Mouse (Mus musculus) liver, embryonic 12.5 days (tissue): ENCODE data around the gene Med22. TPM values are rescaled to one million over a fixed set of nuclear protein-coding genes. Genes with fewer than 3 reads are reported as not detected.
A peak's percentile ranks its signal among the peaks of the same experiment; 100 is the strongest.

Source experiments
- ATAC-seq: fragments of 200-750 bp; cut with Nextera tagmentation; 2 replicates; pipeline ENCODE4 v1.8.0; 2017; ENCODE audit warnings: moderate number of reproducible peaks, mild to moderate bottlenecking, moderate library complexity
- H3K27ac ChIP-seq: fragments of 300-500 bp; sonication (generic); 2 replicates; pipeline ENCODE4 v1.5.1; 2016; ENCODE audit warnings: mild to moderate bottlenecking
- H3K27me3 ChIP-seq: fragments of 300-500 bp; sonication (generic); replicated peaks from 2 replicates; pipeline ENCODE4 v1.6.1; 2016; ENCODE audit warnings: mild to moderate bottlenecking, moderate library complexity
- H3K36me3 ChIP-seq: fragments of 300-500 bp; sonication (generic); 2 replicates; pipeline ENCODE4 v1.6.1; 2016; ENCODE audit warnings: mild to moderate bottlenecking, moderate library complexity
- H3K4me1 ChIP-seq: fragments of 300-500 bp; sonication (generic); 2 replicates; pipeline ENCODE4 v1.6.1; 2016
- H3K4me2 ChIP-seq: fragments of 300-500 bp; sonication (generic); 2 replicates; pipeline ENCODE4 v1.6.1; 2016; ENCODE audit warnings: mild to moderate bottlenecking, moderate library complexity
- H3K4me3 ChIP-seq: fragments of 300-500 bp; sonication (generic); 2 replicates; pipeline ENCODE4 v1.5.1; 2016; ENCODE audit warnings: mild to moderate bottlenecking, moderate library complexity
- H3K9ac ChIP-seq: fragments of 300-500 bp; sonication (generic); 2 replicates; pipeline ENCODE4 v1.6.1; 2016; ENCODE audit warnings: mild to moderate bottlenecking, moderate library complexity
- H3K9me3 ChIP-seq: fragments of 300-500 bp; sonication (generic); replicated peaks from 2 replicates; pipeline ENCODE4 v1.6.1; 2016; ENCODE audit warnings: mild to moderate bottlenecking, moderate library complexity
- WGBS: fragments of 180-500 bp; shearing (Covaris S2); methylation state at CpG from one replicate; pipeline ENCODE4 v1.1.7; 2016; ENCODE audit not compliant: insufficient replicate concordance; 5-methylcytosine and 5-hydroxymethylcytosine counted together
- polyA plus RNA-seq: library from polyadenylated mRNA; unstranded; fragments of >200 nt; fragmentation: Nextera tagmentation; extraction: Ambion mirVana; gene quantifications from 2 replicates; pipeline ENCODE4 v1.2.1, GENCODE M21; 2016

Med22 gene
- polyA plus RNA-seq, 1 experiment from 2014 or later = 32.1 TPM

GRCm38 (mm10) chr2:26935286-26935685 lies 24.8 kb upstream of the Med22 start:
- no peak overlapping the region; the same call in 1 of the 2 replicates for H3K27ac ChIP-seq
- no peaks in the 10 kb centered on the region for H3K9me3 ChIP-seq
- 18% methylated on average over 2 of the region's 2 CpGs for WGBS
- no peaks in the 10 kb centered on the region for H3K27me3 ChIP-seq
- no peak overlapping the region for H3K4me3 ChIP-seq
- peaks cover 46% of the 10 kb centered on the region for H3K4me1 ChIP-seq
- ATAC-seq = no peak
- H3K36me3 ChIP-seq = peaks cover 17% of the 10 kb centered on the region
- H3K9ac ChIP-seq = no peak overlapping the region
- no peak overlapping the region for H3K4me2 ChIP-seq

GRCm38 (mm10) chr2:26933304-26934055 lies 23.0 kb upstream of the Med22 start, which contains the start of the genes Surf4 and Stkld1:
Surf4 (minus strand) TSS chr2:26933928.
Stkld1 (plus strand) TSS chr2:26934047.
- H3K4me1 ChIP-seq = peaks cover 63% of the 10 kb centered on the region
- H3K27ac ChIP-seq = peak within 1 kb of the TSS; percentile 88
- peak within 1 kb of the TSS; percentile 92 for H3K4me2 ChIP-seq
- H3K4me3 ChIP-seq = peak within 1 kb of the TSS; percentile 95
- H3K9ac ChIP-seq = peak within 1 kb of the TSS; percentile 98
- peaks cover 33% of the 10 kb centered on the region for H3K36me3 ChIP-seq
- no peaks in the 10 kb centered on the region for H3K27me3 ChIP-seq
- WGBS = under 1% methylated on average over 53 of the region's 70 CpGs
- no peaks in the 10 kb centered on the region for H3K9me3 ChIP-seq
- peak; percentile 94 for ATAC-seq

- Histone ChIP-seq H3K9me3 (no peaks in the 10 kb centered on the region), H3K36me3 (peaks cover 41% of the 10 kb centered on the region), H3K27me3 (no peaks in the 10 kb centered on the region), H3K4me2 (peak overlapping the region; percentile 92), H3K4me3 (peak overlapping the region; percentile 95), H3K27ac (peak overlapping the region; percentile 88), H3K9ac (peak overlapping the region; percentile 98), H3K4me1 (peaks cover 71% of the 10 kb centered on the region)
- peak; percentile 24 for ATAC-seq
- WGBS = 4% methylated on average over 49 of the region's 49 CpGs
These were observed 22.2 kb upstream of the Med22 start for GRCm38 (mm10) chr2:26932473-26933303.

GRCm38 (mm10) chr2:26930390-26930789 lies 19.9 kb upstream of the Med22 start:
- ATAC-seq = no peak
- H3K9ac ChIP-seq = peak overlapping the region; percentile 98; the same call in 1 of the 2 replicates
- H3K4me2 ChIP-seq = peak overlapping the region; percentile 24

GRCm38 (mm10) chr2:26927745-26928476 lies 17.4 kb upstream of the Med22 start:
- no peak for ATAC-seq

More at GRCm38 (mm10) chr2:26930390-26930789, 19.9 kb upstream of the Med22 start:
- H3K9me3 ChIP-seq = no peaks in the 10 kb centered on the region
- no peak overlapping the region for H3K4me3 ChIP-seq
- peaks cover 64% of the 10 kb centered on the region for H3K36me3 ChIP-seq
- 35% methylated on average over 1 of the region's 1 CpGs for WGBS
- no peaks in the 10 kb centered on the region for H3K27me3 ChIP-seq
- peaks cover 59% of the 10 kb centered on the region for H3K4me1 ChIP-seq
- 0 out of 2 replicates have a peak overlapping the region, but pooled peaks have one; percentile 55 for H3K27ac ChIP-seq

GRCm38 (mm10) chr2:26921784-26922183 lies 11.3 kb upstream of the Med22 start:
- WGBS = 68% methylated on average over 9 of the region's 9 CpGs
- Histone ChIP-seq H3K9me3 (no peaks in the 10 kb centered on the region), H3K27me3 (no peaks in the 10 kb centered on the region), H3K9ac (no peak overlapping the region), H3K4me3 (no peak overlapping the region), H3K4me2 (no peak overlapping the region), H3K27ac (no peak overlapping the region), H3K36me3 (peaks cover 97% of the 10 kb centered on the region), H3K4me1 (peaks cover 20% of the 10 kb centered on the region)
- no peak for ATAC-seq

More at GRCm38 (mm10) chr2:26927745-26928476, 17.4 kb upstream of the Med22 start:
- Histone ChIP-seq H3K9ac (no peak overlapping the region), H3K27ac (no peak overlapping the region), H3K9me3 (no peaks in the 10 kb centered on the region), H3K36me3 (peaks cover 89% of the 10 kb centered on the region), H3K4me3 (no peak overlapping the region), H3K27me3 (no peaks in the 10 kb centered on the region), H3K4me2 (no peak overlapping the region), H3K4me1 (peaks cover 48% of the 10 kb centered on the region)
- WGBS = 85% methylated on average over 6 of the region's 6 CpGs

GRCm38 (mm10) chr2:26920190-26920855 lies 9.8 kb upstream of the Med22 start:
- no peak overlapping the region for H3K27ac ChIP-seq
- H3K4me1 ChIP-seq = peaks cover 29% of the 10 kb centered on the region
- peaks cover 82% of the 10 kb centered on the region for H3K36me3 ChIP-seq
- H3K9ac ChIP-seq = no peak overlapping the region
- H3K27me3 ChIP-seq = no peaks in the 10 kb centered on the region
- ATAC-seq = no peak
- H3K9me3 ChIP-seq = no peaks in the 10 kb centered on the region
- no peak overlapping the region for H3K4me2 ChIP-seq
- no peak overlapping the region for H3K4me3 ChIP-seq
- WGBS = 77% methylated on average over 6 of the region's 6 CpGs

GRCm38 (mm10) chr2:26919684-26920083 lies 9.2 kb upstream of the Med22 start:
- Histone ChIP-seq H3K4me1 (peaks cover 35% of the 10 kb centered on the region), H3K9ac (no peak overlapping the region), H3K27ac (no peak overlapping the region), H3K36me3 (peaks cover 78% of the 10 kb centered on the region), H3K9me3 (no peaks in the 10 kb centered on the region), H3K27me3 (no peaks in the 10 kb centered on the region), H3K4me3 (no peak overlapping the region), H3K4me2 (no peak overlapping the region)
- ATAC-seq = no peak
- 79% methylated on average over 3 of the region's 3 CpGs for WGBS

GRCm38 (mm10) chr2:26916738-26917137 lies 6.3 kb upstream of the Med22 start:
- ATAC-seq = peak; percentile 54
- H3K4me3 ChIP-seq = peak overlapping the region; percentile 82
- peaks cover 65% of the 10 kb centered on the region for H3K4me1 ChIP-seq
- 2% methylated on average over 13 of the region's 13 CpGs for WGBS
- no peaks in the 10 kb centered on the region for H3K9me3 ChIP-seq
- peak overlapping the region; percentile 86 for H3K9ac ChIP-seq
- no peaks in the 10 kb centered on the region for H3K27me3 ChIP-seq
- peaks cover 78% of the 10 kb centered on the region for H3K36me3 ChIP-seq
- peak overlapping the region; percentile 95 for H3K4me2 ChIP-seq
- peak overlapping the region; percentile 82 for H3K27ac ChIP-seq

- H3K4me2 ChIP-seq = peak within 1 kb of the TSS; percentile 95
- H3K27ac ChIP-seq = peak within 1 kb of the TSS; percentile 82
- ATAC-seq = peak; percentile 70
- WGBS = 2% methylated on average over 47 of the region's 47 CpGs
- peaks cover 78% of the 10 kb centered on the region for H3K36me3 ChIP-seq
- H3K4me1 ChIP-seq = peaks cover 67% of the 10 kb centered on the region
- H3K9me3 ChIP-seq = no peaks in the 10 kb centered on the region
- peak within 1 kb of the TSS; percentile 82 for H3K4me3 ChIP-seq
- H3K27me3 ChIP-seq = no peaks in the 10 kb centered on the region
- peak within 1 kb of the TSS; percentile 86 for H3K9ac ChIP-seq
These were observed 5.7 kb upstream of the Med22 start, which contains the start of the genes Surf2 and Surf1 for GRCm38 (mm10) chr2:26915927-26916728. Surf2 (plus strand) TSS chr2:26916367. Surf1 (minus strand) TSS chr2:26916530.
